Mouse (Mus musculus) myocyte (in vitro differentiated cells): ENCODE results near the gene Six1. TPM values are rescaled to one million over a fixed set of nuclear protein-coding genes. Genes with fewer than 3 reads are reported as not detected.

Experiments used
- H3K27me3 ChIP-seq: one replicate; pipeline ENCODE4 v1.6.1; 2011; ENCODE audit not compliant: control insufficient read depth, insufficient read depth, insufficient read length
- H3K36me3 ChIP-seq: one replicate; pipeline ENCODE4 v1.6.1; 2011; ENCODE audit not compliant: control insufficient read depth, insufficient read depth
- H3K4me2 ChIP-seq: one replicate; pipeline ENCODE4 v1.6.1; 2011; ENCODE audit warnings: low read depth, control low read depth
- H3K4me3 ChIP-seq: one replicate; pipeline ENCODE4 v1.5.1; 2011; ENCODE audit warnings: mild to moderate bottlenecking, control low read depth, moderate library complexity
- H3K79me2 ChIP-seq: one replicate; pipeline ENCODE4 v1.6.1; 2011; ENCODE audit not compliant: control insufficient read depth, insufficient read depth
- H3ac ChIP-seq: one replicate; pipeline ENCODE4 v1.6.1; 2011; ENCODE audit not compliant: control insufficient read depth, insufficient read length
- CEBPB ChIP-seq: IDR thresholded peaks from 2 replicates; pipeline ENCODE4 v1.6.1; 2011; ENCODE audit warnings: mild to moderate bottlenecking, moderate library complexity; ENCODE audit not compliant: poor library complexity, insufficient read depth, severe bottlenecking
- E2F4 ChIP-seq: IDR thresholded peaks from one replicate; pipeline ENCODE4 v1.6.1; 2011; ENCODE audit warnings: mild to moderate bottlenecking, control low read depth, moderate library complexity; ENCODE audit not compliant: insufficient read depth
- MAX ChIP-seq: IDR thresholded peaks from one replicate; pipeline ENCODE4 v1.6.1; 2011; ENCODE audit warnings: low read depth, mild to moderate bottlenecking, control low read depth
- MYOD1 ChIP-seq, 3 experiments: IDR thresholded peaks; one replicate each; pipeline ENCODE4 v1.6.1; 2011; ENCODE audit warnings: control low read depth in 2 of 3, low read depth in 2 of 3, mild to moderate bottlenecking in 2 of 3, moderate library complexity in 1 of 3; ENCODE audit not compliant: insufficient read length in 2 of 3, control insufficient read depth in 1 of 3
- MYOG ChIP-seq, 3 experiments: IDR thresholded peaks; one replicate each; pipeline ENCODE4 v1.6.1; 2011; ENCODE audit warnings: control low read depth in 2 of 3, low read depth in 2 of 3, mild to moderate bottlenecking in 2 of 3; ENCODE audit not compliant: insufficient read length in 2 of 3, control insufficient read depth in 1 of 3, insufficient read depth in 1 of 3
- POLR2A ChIP-seq: IDR thresholded peaks from one replicate; pipeline ENCODE4 v1.6.1; 2011; ENCODE audit warnings: low read depth, mild to moderate bottlenecking, control low read depth, moderate library complexity; ENCODE audit not compliant: insufficient read length
- POLR2AphosphoS2 ChIP-seq: IDR thresholded peaks from one replicate; pipeline ENCODE4 v1.6.1; 2011; ENCODE audit warnings: low read depth, control low read depth; ENCODE audit not compliant: insufficient read length
- REST ChIP-seq: IDR thresholded peaks from one replicate; pipeline ENCODE4 v1.6.1; 2011; ENCODE audit warnings: mild to moderate bottlenecking, control low read depth, moderate library complexity; ENCODE audit not compliant: insufficient read depth, insufficient read length
- SRF ChIP-seq: IDR thresholded peaks from one replicate; pipeline ENCODE4 v1.6.1; 2011; ENCODE audit warnings: low read depth; ENCODE audit not compliant: control insufficient read depth, insufficient read length
- TCF12 ChIP-seq: IDR thresholded peaks from one replicate; pipeline ENCODE4 v1.6.1; 2011; ENCODE audit warnings: mild to moderate bottlenecking, control low read depth; ENCODE audit not compliant: poor library complexity, insufficient read depth, severe bottlenecking
- TCF3 ChIP-seq: IDR thresholded peaks from one replicate; pipeline ENCODE4 v1.6.1; 2011; ENCODE audit warnings: low read depth, control low read depth; ENCODE audit not compliant: insufficient read length
- USF1 ChIP-seq: IDR thresholded peaks from one replicate; pipeline ENCODE4 v1.6.1; 2011; ENCODE audit warnings: low read depth, mild to moderate bottlenecking, control low read depth, moderate library complexity
- polyA plus RNA-seq: library from polyadenylated mRNA; unstranded; fragments of >200 nt; fragmentation: generic; extraction: Trizol; gene quantifications from one replicate; pipeline ENCODE4 v1.2.1, GENCODE M21; 2012; ENCODE audit warnings: missing spikeins

The Six1 gene
- polyA plus RNA-seq, 1 experiment = 71.7 TPM

DNA sequence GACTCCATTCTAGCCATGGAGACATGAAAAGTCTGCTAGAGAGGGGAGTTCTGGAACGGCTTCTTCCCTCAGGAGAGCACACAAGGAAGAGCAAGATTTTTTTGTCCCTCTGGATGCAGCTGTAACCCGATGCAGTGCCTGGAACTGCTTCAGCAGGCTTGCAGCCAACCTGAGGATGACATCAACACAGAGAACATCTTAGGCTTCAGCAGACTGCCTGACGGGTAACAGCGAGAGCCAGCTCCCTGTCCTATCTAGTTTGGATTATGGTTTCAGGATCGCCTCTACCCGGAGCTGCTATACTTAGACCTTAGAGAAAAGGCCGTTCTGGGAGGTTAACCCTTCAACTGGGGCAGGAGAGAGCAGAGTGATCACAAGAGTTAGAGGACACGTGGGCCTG, 28.2 kb downstream of the Six1 start:
- Histone ChIP-seq H3ac (no peak overlapping the region), H3K4me3 (no peak overlapping the region), H3K79me2 (no peaks in the 10 kb centered on the region), H3K27me3 (no peaks in the 10 kb centered on the region), H3K4me2 (peak overlapping the region; percentile 47), H3K36me3 (no peaks in the 10 kb centered on the region)
- TF ChIP-seq POLR2AphosphoS2 (no peak), REST (no peak), POLR2A (no peak), TCF3 (no peak), MYOG (IDR thresholded peaks at IDR 0.05; ENCODE audit: control insufficient read depth in 1 of 3, insufficient read depth in 1 of 3, insufficient read length in 2 of 3, low read depth in 2 of 3) (peak in 1 of 3 experiments; percentile 25), MAX (no peak), E2F4 (no peak), CEBPB (0 out of 2 replicates have a peak, but pooled peaks have one; percentile 4), TCF12 (no peak), SRF (no peak), USF1 (no peak), MYOD1 (IDR thresholded peaks at IDR 0.05; ENCODE audit: control insufficient read depth in 1 of 3, insufficient read length in 2 of 3, low read depth in 2 of 3) (peak in 1 of 3 experiments; percentile 13)

DNA sequence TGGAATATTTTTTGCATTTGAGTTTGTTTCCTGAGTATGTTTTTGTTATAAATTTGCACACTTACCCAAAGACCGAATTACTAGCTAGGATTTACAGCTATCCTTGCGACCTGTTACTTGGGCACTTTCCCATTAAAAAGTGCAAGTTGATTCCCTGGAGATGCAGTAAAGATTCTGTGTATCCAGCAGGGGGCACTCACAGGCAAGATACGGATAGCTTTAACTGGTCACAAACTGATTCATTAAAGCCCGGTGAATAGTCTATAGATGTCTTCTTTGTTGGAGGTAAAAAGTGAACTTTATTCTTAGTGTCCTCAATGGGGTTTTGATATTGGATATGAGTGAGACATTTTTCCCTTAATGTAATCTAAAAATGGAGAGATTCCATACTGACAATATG, 32.7 kb downstream of the Six1 start:
- no peak overlapping the region for H3K4me2 ChIP-seq
- H3K36me3 ChIP-seq = no peaks in the 10 kb centered on the region
- TF ChIP-seq POLR2AphosphoS2 (no peak), MAX (no peak), USF1 (no peak), TCF12 (no peak), REST (no peak), POLR2A (no peak), MYOG (IDR thresholded peaks at IDR 0.05; ENCODE audit: control insufficient read depth in 1 of 3, insufficient read depth in 1 of 3, insufficient read length in 2 of 3, low read depth in 2 of 3) (no peak), TCF3 (no peak), CEBPB (no peak), MYOD1 (IDR thresholded peaks at IDR 0.05; ENCODE audit: control insufficient read depth in 1 of 3, insufficient read length in 2 of 3, low read depth in 2 of 3) (no peak), E2F4 (no peak), SRF (no peak)
- H3K27me3 ChIP-seq = no peaks in the 10 kb centered on the region
- H3K4me3 ChIP-seq = no peak overlapping the region
- no peaks in the 10 kb centered on the region for H3K79me2 ChIP-seq
- H3ac ChIP-seq = no peak overlapping the region

DNA sequence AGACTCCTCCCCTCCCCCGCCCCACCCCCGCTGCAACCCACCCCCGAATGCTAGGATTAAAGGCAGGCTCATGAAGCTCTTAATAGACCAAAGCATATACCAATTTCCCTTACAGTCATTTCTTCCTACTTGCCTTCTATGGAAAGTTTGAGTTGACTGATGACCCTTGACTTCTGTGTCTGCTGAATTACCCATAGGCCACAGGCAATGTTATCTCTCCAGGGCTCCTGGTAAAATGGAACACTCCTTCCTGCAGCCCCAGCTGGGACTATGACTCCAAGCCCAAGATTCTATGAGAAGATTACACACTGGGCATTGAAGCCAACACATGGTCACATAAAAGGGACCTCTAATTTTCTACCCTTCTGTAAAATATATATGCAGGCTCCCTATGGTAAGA, 33.3 kb downstream of the Six1 start:
- Histone ChIP-seq H3K4me3 (no peak overlapping the region), H3K79me2 (no peaks in the 10 kb centered on the region), H3K4me2 (no peak overlapping the region), H3ac (no peak overlapping the region), H3K36me3 (no peaks in the 10 kb centered on the region), H3K27me3 (no peaks in the 10 kb centered on the region)
- TF ChIP-seq REST (no peak), POLR2A (no peak), TCF12 (no peak), TCF3 (no peak), MYOG (IDR thresholded peaks at IDR 0.05; ENCODE audit: control insufficient read depth in 1 of 3, insufficient read depth in 1 of 3, insufficient read length in 2 of 3, low read depth in 2 of 3) (no peak), POLR2AphosphoS2 (no peak), SRF (no peak), E2F4 (no peak), MAX (no peak), CEBPB (no peak), MYOD1 (IDR thresholded peaks at IDR 0.05; ENCODE audit: control insufficient read depth in 1 of 3, insufficient read length in 2 of 3, low read depth in 2 of 3) (no peak), USF1 (no peak)

DNA sequence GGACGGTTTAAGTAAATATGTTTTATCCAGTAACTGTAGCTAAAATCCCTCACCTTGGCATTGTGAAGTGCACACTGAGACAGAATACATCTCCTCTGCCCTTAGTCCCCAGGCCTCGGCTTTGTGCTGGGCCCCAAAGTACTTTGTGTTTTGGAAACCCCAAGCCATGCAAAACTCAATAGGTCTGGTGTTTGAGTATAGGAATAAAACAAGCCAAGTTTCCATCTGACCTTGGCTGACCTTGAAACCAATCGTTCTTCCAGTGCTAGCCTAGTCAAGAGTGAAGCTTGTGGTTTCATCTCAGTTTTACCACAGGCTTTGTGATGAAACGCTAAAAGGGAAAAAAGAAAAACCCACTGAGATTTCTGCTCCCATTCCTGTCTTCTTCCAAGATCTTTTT, 34.8 kb downstream of the Six1 start:
- no peak overlapping the region for H3K4me3 ChIP-seq
- no peak overlapping the region for H3K4me2 ChIP-seq
- H3K36me3 ChIP-seq = no peaks in the 10 kb centered on the region
- no peak for TF ChIP-seq SRF
- no peak for TF ChIP-seq POLR2A
- no peak for TF ChIP-seq REST
- no peak for TF ChIP-seq CEBPB
- no peak for TF ChIP-seq USF1
- TF ChIP-seq MYOD1 (IDR thresholded peaks at IDR 0.05; ENCODE audit: control insufficient read depth in 1 of 3, insufficient read length in 2 of 3, low read depth in 2 of 3) = no peak
- no peak for TF ChIP-seq TCF12
- TF ChIP-seq E2F4 = no peak
- TF ChIP-seq POLR2AphosphoS2 = no peak
- TF ChIP-seq MAX = no peak
- TF ChIP-seq MYOG (IDR thresholded peaks at IDR 0.05; ENCODE audit: control insufficient read depth in 1 of 3, insufficient read depth in 1 of 3, insufficient read length in 2 of 3, low read depth in 2 of 3) = no peak
- no peak for TF ChIP-seq TCF3
- no peak overlapping the region for H3ac ChIP-seq
- no peaks in the 10 kb centered on the region for H3K79me2 ChIP-seq
- no peaks in the 10 kb centered on the region for H3K27me3 ChIP-seq

DNA sequence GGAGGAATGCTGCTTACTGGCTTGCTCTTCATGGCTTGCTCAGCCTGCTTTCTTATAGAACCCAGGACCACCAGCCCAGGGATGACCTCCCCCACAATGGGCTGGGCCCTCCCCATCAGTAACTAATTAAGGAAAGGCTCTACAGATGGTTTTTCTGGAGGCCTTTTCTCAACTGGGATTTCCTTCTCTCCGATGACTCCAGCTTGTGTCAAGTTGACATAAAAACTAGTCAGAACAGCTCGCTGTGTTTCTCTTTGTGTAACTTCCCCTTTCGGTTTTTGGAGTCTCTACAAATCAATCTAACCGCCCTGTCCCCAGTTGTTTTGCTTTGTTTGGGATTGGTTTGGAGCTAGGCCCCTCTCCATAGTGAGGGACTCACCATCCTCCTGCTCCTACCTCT, 37.5 kb downstream of the Six1 start:
- H3K27me3 ChIP-seq = no peaks in the 10 kb centered on the region
- TF ChIP-seq POLR2A (no peak), MYOD1 (IDR thresholded peaks at IDR 0.05; ENCODE audit: control insufficient read depth in 1 of 3, insufficient read length in 2 of 3, low read depth in 2 of 3) (no peak), POLR2AphosphoS2 (no peak), E2F4 (no peak), REST (no peak), TCF3 (no peak), SRF (no peak), TCF12 (no peak), MYOG (IDR thresholded peaks at IDR 0.05; ENCODE audit: control insufficient read depth in 1 of 3, insufficient read depth in 1 of 3, insufficient read length in 2 of 3, low read depth in 2 of 3) (no peak), MAX (no peak), USF1 (no peak), CEBPB (no peak)
- H3K79me2 ChIP-seq = no peaks in the 10 kb centered on the region
- H3K36me3 ChIP-seq = no peaks in the 10 kb centered on the region
- H3K4me2 ChIP-seq = no peak overlapping the region
- H3ac ChIP-seq = no peak overlapping the region
- no peak overlapping the region for H3K4me3 ChIP-seq
